Comparison of ENCODE assay signal across 8 mouse cellular contexts in genomic region chr17:56614391-56615135, GRCm38 (mm10). TPM values are rescaled to one million over a fixed set of nuclear protein-coding genes. Genes with fewer than 3 reads are reported as not detected.
DNase-seq lines count a peak whose midpoint lies in the region; ATAC-seq and TF ChIP-seq lines count a peak whose summit lies in the region.

No protein-coding gene starts in this region.

- peak overlapping the region; percentile 90 for H3K4me2 ChIP-seq in forebrain, embryonic 12.5 days
- H3K4me2 ChIP-seq in limb, embryonic 12.5 days, result peak overlapping the region; percentile 96

- WGBS in heart, embryonic 10.5 days, result 37% methylated on average over 14 of the region's 14 CpGs
- WGBS in forebrain, embryonic 12.5 days, result 30% methylated on average over 14 of the region's 14 CpGs
- WGBS in limb, embryonic 12.5 days, result 31% methylated on average over 14 of the region's 14 CpGs

- H3K9me3 ChIP-seq in heart, embryonic 10.5 days, result no peaks in the 10 kb centered on the region
- H3K9me3 ChIP-seq in ES-Bruce4 (replicated peaks; ENCODE audit: control insufficient read depth, insufficient read depth, low read length, poor library complexity, severe bottlenecking), result no peaks in the 10 kb centered on the region
- no peaks in the 10 kb centered on the region for H3K9me3 ChIP-seq in forebrain, embryonic 12.5 days
- H3K9me3 ChIP-seq in limb, embryonic 12.5 days, result no peaks in the 10 kb centered on the region

- peaks cover 36% of the 10 kb centered on the region for H3K4me1 ChIP-seq in heart, embryonic 10.5 days
- H3K4me1 ChIP-seq in ES-Bruce4 (ENCODE audit: control insufficient read depth, insufficient read depth, low read length), result peaks cover 2% of the 10 kb centered on the region
- H3K4me1 ChIP-seq in forebrain, embryonic 12.5 days, result peaks cover 25% of the 10 kb centered on the region
- H3K4me1 ChIP-seq in limb, embryonic 12.5 days (replicated peaks), result peaks cover 26% of the 10 kb centered on the region

- H3K36me3 ChIP-seq in heart, embryonic 10.5 days, result peaks cover 57% of the 10 kb centered on the region
- peaks cover 39% of the 10 kb centered on the region for H3K36me3 ChIP-seq in ES-Bruce4 (ENCODE audit: control insufficient read depth, insufficient read depth, low read length, poor library complexity, severe bottlenecking)
- peaks cover 56% of the 10 kb centered on the region for H3K36me3 ChIP-seq in forebrain, embryonic 12.5 days (replicated peaks)
- peaks cover 55% of the 10 kb centered on the region for H3K36me3 ChIP-seq in limb, embryonic 12.5 days
- peaks cover 5% of the 10 kb centered on the region for H3K36me3 ChIP-seq in splenic B cell, adult 2 months (ENCODE audit: control insufficient read depth, insufficient read depth, low read length, poor library complexity, severe bottlenecking)

- DNase-seq in heart, embryonic 10.5 days (ENCODE audit: low spot score), result no peak
- no peak for DNase-seq in heart, postnatal 10 days
- DNase-seq in splenic B cell, adult 2 months (ENCODE audit: low read depth, low spot score), result peak; percentile 25
- no peak for DNase-seq in thymus, postnatal 4 days
- DNase-seq in frontal cortex, postnatal 25 days (ENCODE audit: low spot score in 2 of 2), result no peak

- no peak for ATAC-seq in forebrain, embryonic 12.5 days (ENCODE audit: low FRiP score)
- ATAC-seq in limb, embryonic 12.5 days (ENCODE audit: insufficient number of reproducible peaks, insufficient read depth, low FRiP score, low TSS enrichment, low read depth), result no peak

- H3K27me3 ChIP-seq in heart, embryonic 10.5 days (ENCODE audit: insufficient read depth, poor library complexity, severe bottlenecking), result no peaks in the 10 kb centered on the region
- no peaks in the 10 kb centered on the region for H3K27me3 ChIP-seq in ES-Bruce4 (ENCODE audit: control insufficient read depth, insufficient read depth, low read length, poor library complexity, severe bottlenecking)
- H3K27me3 ChIP-seq in forebrain, embryonic 12.5 days, result no peaks in the 10 kb centered on the region
- H3K27me3 ChIP-seq in limb, embryonic 12.5 days, result no peaks in the 10 kb centered on the region
- no peaks in the 10 kb centered on the region for H3K27me3 ChIP-seq in splenic B cell, adult 2 months (ENCODE audit: control insufficient read depth, insufficient read depth, low read length, poor library complexity, severe bottlenecking)

- H3K9ac ChIP-seq in ES-Bruce4 (ENCODE audit: low read depth, poor library complexity, severe bottlenecking), result peak overlapping the region; percentile 90
- H3K9ac ChIP-seq in forebrain, embryonic 12.5 days, result peak overlapping the region; percentile 81
- peak overlapping the region; percentile 89 for H3K9ac ChIP-seq in limb, embryonic 12.5 days (replicated peaks)

- TF ChIP-seq CTCF in ES-Bruce4 (IDR thresholded peaks at IDR 0.05; ENCODE audit: low read depth, low read length), result no peak

- intact Hi-C loops in heart, postnatal 10 days (cut with DNase I), result loop anchor here (5.0 kb wide), 1 partner anchor 148 kb away; the partner anchor contains the start of gene Dus3l

- no peak for TF ChIP-seq EP300 in ES-Bruce4 (IDR thresholded peaks at IDR 0.05; ENCODE audit: insufficient read depth, low read depth, low read length)

- H3K27ac ChIP-seq in heart, embryonic 10.5 days, result peak overlapping the region; percentile 96
- H3K27ac ChIP-seq in ES-Bruce4 (ENCODE audit: insufficient read depth, low read length), result no peak overlapping the region
- H3K27ac ChIP-seq in forebrain, embryonic 12.5 days, result no peak overlapping the region
- no peak overlapping the region for H3K27ac ChIP-seq in limb, embryonic 12.5 days

- no peak for TF ChIP-seq POLR2A in ES-Bruce4 (IDR thresholded peaks at IDR 0.05; ENCODE audit: insufficient read depth, low read length)

- H3K4me3 ChIP-seq in heart, embryonic 10.5 days, result peak overlapping the region; percentile 86
- H3K4me3 ChIP-seq in ES-Bruce4 (ENCODE audit: low read depth, low read length), result peak overlapping the region; percentile 79
- H3K4me3 ChIP-seq in forebrain, embryonic 12.5 days (replicated peaks), result peak overlapping the region; percentile 69
- peak overlapping the region; percentile 74 for H3K4me3 ChIP-seq in limb, embryonic 12.5 days (replicated peaks)

RNA-seq across cellular contexts. Expression of gene Rpl36, which starts 1.3 kb away (rescaled TPM):
- polyA plus RNA-seq in heart, embryonic 10.5 days (2016; fragmentation: Nextera tagmentation; extraction: Ambion mirVana), result 1,286 and 1,339 TPM in 2 replicates
- total RNA-seq in heart, postnatal 10 days (2021), result 100 to 1,000 TPM; 862 to 893 TPM
- polyA plus RNA-seq in ES-Bruce4 (2011; ENCODE audit: insufficient read depth, insufficient read length, low read depth, missing spikeins), result 704 and 766 TPM in 2 replicates
- polyA plus RNA-seq in forebrain, embryonic 12.5 days (2016; fragmentation: Nextera tagmentation; extraction: Ambion mirVana), result 1,181 and 1,289 TPM in 2 replicates
- 1,768 and 1,771 TPM in 2 replicates for polyA plus RNA-seq in limb, embryonic 12.5 days (2016; fragmentation: Nextera tagmentation; extraction: Ambion mirVana)

RNA-seq across cellular contexts. Expression of gene 2410015M20Rik, which starts 5.0 kb away (rescaled TPM):
- polyA plus RNA-seq in heart, embryonic 10.5 days (2016; fragmentation: Nextera tagmentation; extraction: Ambion mirVana), result 261 and 317 TPM in 2 replicates
- total RNA-seq in heart, postnatal 10 days (2021), result 100 to 1,000 TPM; 338 to 370 TPM
- 105 and 131 TPM in 2 replicates for polyA plus RNA-seq in ES-Bruce4 (2011; ENCODE audit: insufficient read depth, insufficient read length, low read depth, missing spikeins)
- 170 and 173 TPM in 2 replicates for polyA plus RNA-seq in forebrain, embryonic 12.5 days (2016; fragmentation: Nextera tagmentation; extraction: Ambion mirVana)
- polyA plus RNA-seq in limb, embryonic 12.5 days (2016; fragmentation: Nextera tagmentation; extraction: Ambion mirVana), result 211 and 216 TPM in 2 replicates

RNA-seq across cellular contexts. Expression of gene Lonp1, which starts 12.1 kb away (rescaled TPM):
- polyA plus RNA-seq in heart, embryonic 10.5 days (2016; fragmentation: Nextera tagmentation; extraction: Ambion mirVana), result 58.9 and 65.1 TPM in 2 replicates
- total RNA-seq in heart, postnatal 10 days (2021), result 10 to 100 TPM; 93.9 to 99.2 TPM
- 60.3 and 62.1 TPM in 2 replicates for polyA plus RNA-seq in ES-Bruce4 (2011; ENCODE audit: insufficient read depth, insufficient read length, low read depth, missing spikeins)
- polyA plus RNA-seq in forebrain, embryonic 12.5 days (2016; fragmentation: Nextera tagmentation; extraction: Ambion mirVana), result 54.4 and 55.0 TPM in 2 replicates
- polyA plus RNA-seq in limb, embryonic 12.5 days (2016; fragmentation: Nextera tagmentation; extraction: Ambion mirVana), result 65.1 and 67.0 TPM in 2 replicates

RNA-seq across cellular contexts. Expression of gene Catsperd, which starts 13.4 kb away (rescaled TPM):
- polyA plus RNA-seq in heart, embryonic 10.5 days (2016; fragmentation: Nextera tagmentation; extraction: Ambion mirVana), result 0.30 and 0.38 TPM in 2 replicates
- under 1 TPM in 1 of 2 experiments, not detected in 1; 0.22 TPM for total RNA-seq in heart, postnatal 10 days (2021)
- 2.4 and 3.7 TPM in 2 replicates for polyA plus RNA-seq in ES-Bruce4 (2011; ENCODE audit: insufficient read depth, insufficient read length, low read depth, missing spikeins)
- 0.42 and 0.77 TPM in 2 replicates for polyA plus RNA-seq in forebrain, embryonic 12.5 days (2016; fragmentation: Nextera tagmentation; extraction: Ambion mirVana)
- polyA plus RNA-seq in limb, embryonic 12.5 days (2016; fragmentation: Nextera tagmentation; extraction: Ambion mirVana), result 0.92 and 1.3 TPM in 2 replicates

RNA-seq across cellular contexts. Expression of gene Safb, which starts 29.9 kb away (rescaled TPM):
- 106 and 128 TPM in 2 replicates for polyA plus RNA-seq in heart, embryonic 10.5 days (2016; fragmentation: Nextera tagmentation; extraction: Ambion mirVana)
- 10 to 100 TPM; 96.8 to 97.6 TPM for total RNA-seq in heart, postnatal 10 days (2021)
- polyA plus RNA-seq in ES-Bruce4 (2011; ENCODE audit: insufficient read depth, insufficient read length, low read depth, missing spikeins), result 99.4 and 111 TPM in 2 replicates
- polyA plus RNA-seq in forebrain, embryonic 12.5 days (2016; fragmentation: Nextera tagmentation; extraction: Ambion mirVana), result 180 and 187 TPM in 2 replicates
- 151 and 156 TPM in 2 replicates for polyA plus RNA-seq in limb, embryonic 12.5 days (2016; fragmentation: Nextera tagmentation; extraction: Ambion mirVana)
